In genomic region chr19:8774951-8775421, GRCm38 (mm10) we compare ENCODE assay signal across 8 mouse cellular contexts. TPM values are rescaled to one million over a fixed set of nuclear protein-coding genes. Genes with fewer than 3 reads are reported as not detected.
A peak's percentile ranks its signal among the peaks of the same experiment; 100 is the strongest.
DNase-seq lines count a peak whose midpoint lies in the region; ATAC-seq lines count a peak whose summit lies in the region.

No protein-coding gene starts in this region.

- H3K36me3 ChIP-seq in neural tube, embryonic 13.5 days: peaks cover 41% of the 10 kb centered on the region

- H3K27me3 ChIP-seq in neural tube, embryonic 13.5 days: no peaks in the 10 kb centered on the region

- H3K9me3 ChIP-seq in neural tube, embryonic 13.5 days: no peaks in the 10 kb centered on the region

- H3K27ac ChIP-seq in neural tube, embryonic 13.5 days (replicated peaks): peak overlapping the region; percentile 99

- WGBS in neural tube, embryonic 13.5 days: 8% methylated on average over 20 of the region's 20 CpGs

- H3K9ac ChIP-seq in neural tube, embryonic 13.5 days: peak overlapping the region; percentile 98

- ATAC-seq in erythroblast, adult 5-6 weeks (replicated peaks; ENCODE audit: low FRiP score, poor library complexity, severe bottlenecking): 0 out of 2 replicates have a peak, but pooled peaks have one; percentile 8
- ATAC-seq in neural tube, embryonic 13.5 days (ENCODE audit: low read depth): peak; percentile 37

- H3K4me2 ChIP-seq in neural tube, embryonic 13.5 days: peak overlapping the region; percentile 99

- peak; percentile 37 for DNase-seq in kidney, adult 9 months
- no peak for DNase-seq in kidney, postnatal 14 days
- peak; percentile 27 for DNase-seq in Muller cell, postnatal 12 days (ENCODE audit: inconsistent ontology term)
- peak; percentile 59 for DNase-seq in kidney, postnatal 10 days
- no peak for DNase-seq in B cell, adult 2 months
- no peak for DNase-seq in right cerebral cortex, postnatal 4 days

- H3K4me1 ChIP-seq in neural tube, embryonic 13.5 days (replicated peaks): peaks cover 44% of the 10 kb centered on the region

- H3K4me3 ChIP-seq in neural tube, embryonic 13.5 days: peak overlapping the region; percentile 69

RNA-seq across cellular contexts. Expression of gene Tmem179b, which starts 0.7 kb away (rescaled TPM):
- total RNA-seq in erythroblast, adult 5-6 weeks (2015; ENCODE audit: low replicate concordance): 55.1 and 59.6 TPM in 2 replicates
- total RNA-seq in erythroblast, adult 5-6 weeks (2017; ENCODE audit: low replicate concordance): 24.3 and 37.4 TPM in 2 replicates
- 39.3 and 41.9 TPM in 2 replicates for polyA plus RNA-seq in neural tube, embryonic 13.5 days (2015; fragmentation: Nextera tagmentation; extraction: Ambion mirVana)

RNA-seq across cellular contexts. Expression of gene Tmem223, which starts 4.2 kb away (rescaled TPM):
- total RNA-seq in erythroblast, adult 5-6 weeks (2015; ENCODE audit: low replicate concordance): 9.4 and 11.0 TPM in 2 replicates
- total RNA-seq in erythroblast, adult 5-6 weeks (2017; ENCODE audit: low replicate concordance): 3.1 and 6.8 TPM in 2 replicates
- 219 and 253 TPM in 2 replicates for polyA plus RNA-seq in neural tube, embryonic 13.5 days (2015; fragmentation: Nextera tagmentation; extraction: Ambion mirVana)

RNA-seq across cellular contexts. Expression of gene Taf6l, which starts 11.2 kb away (rescaled TPM):
- 1.2 and 5.9 TPM in 2 replicates for total RNA-seq in erythroblast, adult 5-6 weeks (2015; ENCODE audit: low replicate concordance)
- total RNA-seq in erythroblast, adult 5-6 weeks (2017; ENCODE audit: low replicate concordance): 1.0 and 9.5 TPM in 2 replicates
- 22.9 and 25.9 TPM in 2 replicates for polyA plus RNA-seq in neural tube, embryonic 13.5 days (2015; fragmentation: Nextera tagmentation; extraction: Ambion mirVana)

RNA-seq across cellular contexts. Expression of gene Nxf1, which starts 18.1 kb away (rescaled TPM):
- 135 and 146 TPM in 2 replicates for total RNA-seq in erythroblast, adult 5-6 weeks (2015; ENCODE audit: low replicate concordance)
- total RNA-seq in erythroblast, adult 5-6 weeks (2017; ENCODE audit: low replicate concordance): 35.0 and 81.7 TPM in 2 replicates
- 161 and 192 TPM in 2 replicates for polyA plus RNA-seq in neural tube, embryonic 13.5 days (2015; fragmentation: Nextera tagmentation; extraction: Ambion mirVana)

RNA-seq across cellular contexts. Expression of gene Polr2g, which starts 23.4 kb away (rescaled TPM):
- 21.5 and 23.0 TPM in 2 replicates for total RNA-seq in erythroblast, adult 5-6 weeks (2015; ENCODE audit: low replicate concordance)
- 9.9 and 20.1 TPM in 2 replicates for total RNA-seq in erythroblast, adult 5-6 weeks (2017; ENCODE audit: low replicate concordance)
- polyA plus RNA-seq in neural tube, embryonic 13.5 days (2015; fragmentation: Nextera tagmentation; extraction: Ambion mirVana): 167 and 168 TPM in 2 replicates

Comparison
In these comparisons a context has a peak if more than half of its experiments do, and no peak if none do; other contexts are left out.
1. DNase-seq: peak in kidney, adult 9 months (single experiment), Muller cell, postnatal 12 days (single experiment) and kidney, postnatal 10 days (single experiment); none in kidney, postnatal 14 days (single experiment), B cell, adult 2 months (0 of 2) and right cerebral cortex, postnatal 4 days (single experiment).